Mouse (Mus musculus): Measurements from ENCODE around the gene Olfr1346.
"Not testable (repeated sequence)": the region's sequence is repeated elsewhere in the genome, so short reads cannot be mapped to it uniquely, and the experiment has no call there.

The Olfr1346 gene

DNA sequence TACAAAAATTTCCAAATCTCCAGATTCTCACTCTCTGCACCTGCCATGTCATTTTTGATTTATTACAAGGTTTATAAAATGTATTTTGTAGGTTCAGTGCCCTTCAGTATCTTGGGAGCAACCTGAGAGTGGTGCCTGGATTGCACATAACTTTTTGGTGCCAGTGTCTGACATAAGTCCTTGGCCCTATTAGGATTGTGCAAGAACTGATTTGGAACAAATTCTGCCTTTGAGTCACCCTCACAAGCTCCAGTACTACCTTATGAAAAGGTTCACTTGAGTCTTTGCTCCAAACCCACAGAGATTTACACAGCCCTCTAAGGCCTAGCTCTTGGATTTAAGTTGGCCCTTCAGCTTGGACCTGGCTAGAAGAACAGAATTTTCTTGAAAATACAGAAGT, at the start of gene Olfr1346:
Gene Olfr1346 (plus strand): TSS at position 151 of the 400 bp plus-strand sequence.
- no peak for DNase-seq (ENCODE audit: low read depth)

DNA sequence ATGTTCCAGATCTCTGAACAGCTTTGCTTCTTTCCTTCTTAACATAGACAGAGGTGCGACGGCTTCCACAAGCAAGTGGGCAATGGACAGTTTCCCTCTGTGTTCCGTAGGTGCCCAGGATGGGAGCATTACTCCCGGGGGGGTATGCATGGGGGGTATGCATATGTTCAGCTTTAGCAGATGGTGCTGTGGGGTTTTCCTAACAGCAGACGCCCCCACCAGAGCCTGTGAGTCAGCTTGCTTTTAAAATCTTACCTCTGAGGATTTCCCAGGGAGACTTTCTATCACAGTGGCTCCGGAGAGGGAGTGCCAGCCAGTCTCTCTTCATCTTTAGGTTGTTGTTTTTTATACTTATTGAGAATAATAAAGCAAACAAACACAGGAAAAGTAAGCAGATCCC, 47.0 kb upstream of the Olfr1346 start:
- no peak for DNase-seq (ENCODE audit: low read depth)

DNA sequence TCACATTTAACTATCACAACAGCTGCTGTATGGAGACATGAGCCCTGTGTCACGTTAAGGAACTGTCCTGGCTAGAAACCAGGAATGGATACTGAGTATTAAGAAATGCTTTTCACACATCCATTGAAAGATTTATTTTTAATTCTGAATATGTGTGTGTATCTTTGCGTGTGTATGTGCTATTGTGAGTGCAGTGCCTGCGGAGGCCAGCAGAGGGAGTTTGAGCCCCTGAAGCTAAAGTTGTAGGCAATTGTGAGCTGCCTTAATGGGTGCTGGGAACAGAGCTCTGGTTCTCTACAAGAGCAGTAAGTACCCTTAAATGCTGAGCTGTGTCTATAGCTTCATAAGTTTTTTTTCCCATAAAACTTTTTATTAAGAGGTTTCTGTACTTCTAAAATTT, 37.5 kb upstream of the Olfr1346 start:
- DNase-seq (ENCODE audit: low read depth), result no peak

DNA sequence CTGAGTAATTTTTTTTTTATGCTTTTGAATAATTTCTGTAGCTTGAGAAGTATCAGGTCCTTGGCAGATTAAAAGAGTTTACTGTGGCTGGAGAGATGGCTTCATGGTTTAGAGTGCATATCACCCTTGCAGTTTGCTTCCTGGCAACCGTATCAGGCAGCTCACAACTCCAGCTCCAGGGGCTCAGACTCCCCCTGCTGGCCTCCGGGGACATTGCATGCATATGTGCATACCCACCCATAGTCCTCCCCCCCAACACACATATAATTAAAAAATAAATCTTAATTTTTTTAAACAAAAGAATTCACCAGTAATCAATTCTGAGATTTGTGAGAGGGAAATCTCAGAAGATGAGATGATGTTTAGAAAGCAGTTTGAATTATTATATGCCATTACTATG, 36.6 kb upstream of the Olfr1346 start:
- peak; percentile 59 for DNase-seq (ENCODE audit: low read depth)

DNA sequence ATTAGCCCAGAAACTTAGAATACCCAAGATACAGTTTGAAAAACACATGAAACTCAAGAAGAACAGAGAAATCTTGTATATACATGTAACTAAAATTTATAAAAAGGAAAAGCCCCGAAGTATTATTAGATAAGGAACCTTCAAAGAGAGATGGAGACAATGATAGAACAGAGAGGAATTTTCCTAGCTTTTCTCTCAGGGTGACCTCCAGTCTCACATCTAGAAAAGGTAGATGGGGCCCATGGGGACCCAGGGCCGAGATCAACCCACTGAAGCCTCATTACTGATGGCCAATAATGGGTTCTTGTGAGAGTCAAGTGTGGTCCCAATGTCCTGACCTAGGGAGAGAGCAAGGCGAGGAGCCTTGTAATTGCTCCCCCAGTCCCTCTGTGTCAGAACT, 28.5 kb upstream of the Olfr1346 start, which contains the start of gene Olfr1344:
Gene Olfr1344 (plus strand): TSS at position 301 of the 400 bp plus-strand sequence.
- DNase-seq (ENCODE audit: low read depth), result no peak

DNA sequence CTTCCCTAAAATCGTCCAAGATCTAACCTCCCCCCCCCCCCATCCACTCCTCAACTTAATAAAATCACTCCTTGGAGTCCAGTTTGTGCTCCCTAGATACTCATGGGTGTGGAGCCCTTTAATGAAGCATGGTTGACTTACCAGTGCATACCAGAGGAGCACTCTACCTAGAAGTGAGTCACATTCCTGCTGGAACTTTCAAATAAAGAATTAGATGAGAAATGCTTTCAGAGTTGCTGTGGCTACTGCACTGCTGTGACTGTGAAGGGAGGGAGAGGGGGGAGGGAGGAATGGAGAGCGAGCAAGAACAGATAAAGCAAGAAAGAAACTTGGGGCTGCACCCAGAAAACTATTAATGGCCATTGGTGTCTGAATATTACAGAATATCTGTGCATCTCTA, 25.7 kb upstream of the Olfr1346 start:
- no peak for DNase-seq (ENCODE audit: low read depth)

DNA sequence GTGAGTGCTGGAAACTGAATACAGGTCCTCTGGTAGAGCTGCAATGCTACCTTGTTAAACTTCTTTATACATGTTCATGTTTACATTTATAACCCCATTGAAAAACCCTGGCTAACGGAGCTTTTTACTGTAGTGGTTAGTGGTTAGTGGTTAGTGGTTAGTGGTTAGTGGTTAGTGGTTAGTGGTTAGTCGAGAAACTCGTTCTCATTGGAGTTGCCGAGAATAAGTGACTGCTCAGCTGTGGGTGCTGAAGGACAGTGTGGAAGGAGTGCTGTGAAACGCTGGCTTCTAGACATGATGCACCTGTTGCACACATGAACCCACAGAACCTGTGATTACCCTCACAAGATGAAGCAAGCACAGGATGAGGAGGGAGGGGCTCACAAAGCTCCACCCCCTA, 19.1 kb upstream of the Olfr1346 start:
- no peak for DNase-seq (ENCODE audit: low read depth)

DNA sequence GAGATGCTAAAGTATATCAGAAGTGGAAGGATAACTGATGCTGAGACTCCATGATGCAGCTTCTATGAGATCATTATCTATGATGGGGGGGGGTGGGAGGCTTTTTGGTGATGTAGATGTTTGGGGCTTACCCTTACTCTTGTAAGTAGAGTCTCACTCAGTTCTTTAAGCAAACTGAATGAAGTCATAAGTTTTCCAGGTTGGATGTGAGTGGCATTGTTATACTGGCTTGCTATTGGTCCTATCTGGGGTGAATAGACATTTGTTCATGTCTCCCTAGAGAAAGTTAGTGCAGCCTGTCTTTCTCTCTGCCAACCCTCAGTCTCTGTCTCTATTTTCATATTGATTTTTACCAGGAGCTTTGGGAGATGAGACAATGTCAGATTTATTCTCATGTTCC, 11.0 kb upstream of the Olfr1346 start, which contains the start of gene Olfr1336:
Gene Olfr1336 (plus strand): TSS at position 301 of the 400 bp plus-strand sequence.
- DNase-seq (ENCODE audit: low read depth), result no peak

DNA sequence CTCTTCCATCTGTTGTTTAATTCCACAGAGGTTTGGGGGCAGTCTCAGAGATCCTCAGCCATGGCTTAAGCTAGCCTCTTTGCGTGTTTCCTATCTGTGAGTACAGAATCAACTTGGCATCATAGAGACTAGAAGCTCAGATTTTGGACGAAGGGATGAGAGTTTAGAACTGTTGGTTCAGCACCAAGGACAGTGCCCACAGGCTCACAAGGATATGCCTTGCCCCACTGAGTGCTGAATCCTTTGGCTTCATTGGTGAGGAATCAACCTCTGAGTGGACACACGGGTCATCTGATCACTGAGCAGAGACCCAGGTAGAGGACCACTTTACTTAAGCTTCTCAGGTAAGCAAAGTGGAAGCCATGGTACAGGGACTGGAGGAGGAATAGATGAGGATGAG, 10.5 kb upstream of the Olfr1346 start:
- no peak for DNase-seq (ENCODE audit: low read depth)

DNA sequence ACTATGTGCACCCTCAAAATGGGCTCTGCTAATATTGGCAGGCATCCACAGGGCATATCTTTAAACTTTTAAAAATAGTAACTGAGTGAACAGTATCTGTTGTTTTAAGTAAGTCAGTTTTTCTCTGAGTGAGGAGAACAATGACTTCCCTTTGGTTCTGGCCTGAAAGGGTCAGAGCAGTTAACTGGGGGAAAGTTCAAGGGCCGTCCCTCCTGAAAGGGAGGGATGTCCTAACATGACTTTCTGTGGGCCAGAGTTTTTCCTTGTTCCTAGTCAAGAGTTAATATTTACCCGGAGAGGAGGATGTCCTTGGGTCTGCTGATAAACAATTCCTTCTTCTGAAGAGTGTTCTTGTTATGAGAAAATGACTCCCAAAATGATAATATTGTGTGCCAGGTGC, 10.7 kb downstream of the Olfr1346 start:
- not testable (repeated sequence) for DNase-seq (ENCODE audit: low read depth)

DNA sequence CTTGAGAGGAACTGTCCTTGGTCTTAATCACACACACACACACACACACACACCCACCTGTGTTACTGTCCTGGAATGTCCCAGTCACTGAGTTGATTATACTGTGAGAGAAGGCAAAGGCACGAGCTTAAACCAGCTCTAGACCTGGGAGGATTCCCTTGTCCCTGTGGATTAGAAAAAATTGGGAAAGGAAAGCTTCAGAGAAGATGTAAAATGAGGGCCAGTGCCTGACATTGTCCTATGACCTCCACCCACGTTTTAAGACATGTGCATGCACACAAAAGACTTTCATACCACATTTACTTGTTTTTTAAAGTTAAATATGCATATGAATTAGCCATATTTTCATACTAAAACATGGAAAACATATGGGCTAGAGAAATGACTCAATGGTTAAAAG, 19.9 kb downstream of the Olfr1346 start, which contains the start of gene Olfr5:
Gene Olfr5 (minus strand): TSS at position 101 of the 400 bp plus-strand sequence.
- no peak for DNase-seq (ENCODE audit: low read depth)

DNA sequence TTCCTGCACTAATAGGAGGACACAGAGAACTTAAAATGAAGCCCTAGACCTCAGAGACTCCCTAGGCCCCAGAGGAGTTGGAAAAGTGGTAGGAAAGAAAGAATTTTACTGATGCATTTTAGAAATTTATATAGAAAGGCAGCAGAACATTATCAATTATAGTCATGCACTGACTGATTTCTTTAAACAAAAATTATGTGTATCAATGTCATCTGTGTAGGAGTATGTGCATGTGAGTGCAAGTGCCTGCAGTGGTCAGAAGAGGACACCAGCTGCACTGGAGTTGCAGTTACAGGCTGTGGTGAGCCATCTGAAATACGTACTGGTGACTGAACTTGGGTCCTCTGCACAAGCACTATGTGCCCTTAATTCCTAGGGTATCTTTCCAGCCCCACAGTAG, 32.8 kb downstream of the Olfr1346 start, which contains the start of gene Olfr1347:
Gene Olfr1347 (minus strand): TSS at position 101 of the 400 bp plus-strand sequence.
- DNase-seq (ENCODE audit: low read depth), result no peak

DNA sequence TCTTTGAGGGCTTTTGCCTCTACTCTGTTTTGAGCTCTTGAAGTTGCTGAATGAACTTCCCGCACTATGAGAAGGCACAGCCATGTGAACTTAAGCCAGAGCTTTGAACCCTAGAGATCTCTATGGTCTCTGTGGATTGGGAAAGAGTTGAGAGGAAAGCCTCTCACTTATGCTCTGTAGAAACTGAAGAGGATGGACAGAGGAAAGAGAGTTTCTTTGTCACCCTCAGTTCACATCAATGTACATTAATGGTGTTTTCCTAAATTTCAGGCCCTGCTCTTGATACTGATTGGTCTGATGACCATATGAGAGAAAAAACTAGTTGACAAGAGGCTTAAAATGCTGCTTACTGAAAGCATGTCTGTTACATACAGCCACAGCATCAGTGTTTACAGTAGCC, 41.7 kb downstream of the Olfr1346 start, which contains the start of gene Olfr1348:
Gene Olfr1348 (minus strand): TSS at position 101 of the 400 bp plus-strand sequence.
- DNase-seq (ENCODE audit: low read depth), result no peak

DNA sequence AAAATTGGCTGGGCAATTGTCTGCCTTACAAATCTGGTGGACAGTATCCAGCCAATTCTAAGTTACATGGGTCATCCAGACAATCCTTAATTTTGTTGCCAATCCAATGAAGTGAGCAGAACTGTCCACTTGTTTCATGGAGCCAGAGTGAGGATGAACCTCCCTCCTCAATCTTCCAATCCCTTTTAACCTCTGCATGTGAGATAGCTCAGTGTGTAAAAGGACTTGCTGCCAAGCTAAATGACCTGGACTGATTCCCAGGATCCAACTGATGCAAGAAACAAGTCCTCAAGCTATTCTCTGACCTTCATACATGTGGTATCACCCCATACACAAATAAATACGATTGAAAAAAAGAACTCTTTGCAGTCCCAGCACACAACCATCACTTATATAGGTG, 54.8 kb downstream of the Olfr1346 start:
- DNase-seq (ENCODE audit: low read depth), result no peak

DNA sequence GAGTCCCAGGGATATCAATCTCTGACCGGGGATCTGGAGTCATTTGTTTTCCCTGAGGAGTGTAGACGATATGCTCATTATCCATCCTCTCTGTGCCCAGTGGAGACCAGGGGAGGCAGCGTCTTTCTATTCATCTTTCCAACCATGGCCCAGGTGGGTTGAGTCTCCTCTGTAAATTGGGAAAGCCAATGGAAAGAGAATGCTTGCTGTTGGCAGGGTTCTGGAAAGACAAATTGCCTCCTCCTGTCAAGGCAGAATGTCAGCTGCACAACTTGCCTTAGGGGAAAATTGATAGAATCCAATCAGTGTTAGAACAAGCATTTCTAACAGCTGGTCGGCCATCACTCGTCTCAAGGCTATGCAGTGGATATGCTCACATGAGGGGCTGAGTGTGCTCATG, 55.9 kb downstream of the Olfr1346 start, which contains the start of gene Olfr1349:
Gene Olfr1349 (minus strand): TSS at position 101 of the 400 bp plus-strand sequence.
- DNase-seq (ENCODE audit: low read depth), result no peak

DNA sequence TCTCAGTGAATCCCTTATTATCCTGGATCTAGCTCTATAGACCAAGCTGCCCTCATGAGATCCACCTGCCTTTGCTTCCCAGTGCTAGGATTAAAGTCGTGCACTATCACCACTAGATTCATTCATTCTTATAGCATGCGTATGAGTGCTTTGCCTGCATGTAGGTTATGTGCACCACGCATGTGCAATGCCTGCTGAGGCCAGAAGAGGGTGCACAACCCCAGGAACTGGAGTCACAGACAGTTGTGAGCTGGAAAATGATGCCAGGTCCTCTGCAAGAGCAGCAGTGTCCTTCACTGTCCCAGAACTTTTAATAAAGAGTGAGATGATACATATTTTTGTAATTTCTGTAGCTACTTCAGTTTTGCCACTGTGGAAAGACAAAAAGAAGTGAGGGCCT, 58.1 kb downstream of the Olfr1346 start:
- no peak for DNase-seq (ENCODE audit: low read depth)

DNA sequence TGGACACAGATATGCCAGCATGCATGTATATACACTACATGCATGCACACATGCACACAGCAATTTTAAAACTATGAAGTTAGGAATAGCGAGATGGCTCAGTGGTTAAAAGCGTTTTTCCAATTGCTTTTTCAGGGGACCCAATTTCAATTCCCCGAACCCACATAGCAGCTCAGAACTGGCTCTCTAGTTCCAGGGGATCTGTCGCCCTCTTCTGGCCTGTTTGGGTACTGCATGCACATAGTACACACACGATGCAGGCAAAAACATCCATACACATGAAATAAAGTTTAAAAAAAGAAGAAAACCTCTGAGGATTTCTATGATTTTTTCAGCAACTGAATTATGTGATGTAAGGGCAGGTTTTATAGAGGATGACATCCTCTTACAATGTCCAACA, 59.2 kb downstream of the Olfr1346 start:
- peak; percentile 6 for DNase-seq (ENCODE audit: low read depth)

All from naive thymus-derived CD4-positive, alpha-beta T cell, adult 2 months (primary cell).